Mouse (Mus musculus) olfactory bulb, adult 2 months (tissue): ENCODE results near the gene Nanos1.

Experiments
- CTCF ChIP-seq: fragments of 200-500 bp; IDR thresholded peaks from 2 replicates; pipeline ENCODE4 v1.5.1; 2012; ENCODE audit warnings: low read depth, mild to moderate bottlenecking, low read length, moderate library complexity; ENCODE audit not compliant: insufficient read depth
- POLR2A ChIP-seq: fragments of 200-500 bp; IDR thresholded peaks from 2 replicates; pipeline ENCODE4 v1.6.1; 2012; ENCODE audit warnings: mild to moderate bottlenecking, low read depth, low read length, moderate library complexity; ENCODE audit not compliant: insufficient read depth

- TF ChIP-seq CTCF: no peak
- TF ChIP-seq POLR2A: no peak
Observed at GRCm38 (mm10) chr19:60799867-60800569, 44.2 kb downstream of the Nanos1 start.
